Mouse (Mus musculus): ENCODE results near the gene Stkld1.

- TF ChIP-seq CTCF (IDR thresholded peaks at IDR 0.05; ENCODE audit: low read depth) (peak; percentile 86), EP300 (optimal IDR thresholded peaks at IDR 0.05) (no peak)
These were observed 3.5 kb upstream of the Stkld1 start for GRCm38 (mm10) chr2:26930390-26930789.
